Mouse (Mus musculus) myocyte (in vitro differentiated cells): ENCODE measurements around the gene Ralgapa2.

ENCODE experiments used
- POLR2A ChIP-seq: IDR thresholded peaks from one replicate; pipeline ENCODE4 v1.6.1; 2011; ENCODE audit warnings: low read depth, mild to moderate bottlenecking, control low read depth, moderate library complexity; ENCODE audit not compliant: insufficient read length
- TCF3 ChIP-seq: IDR thresholded peaks from one replicate; pipeline ENCODE4 v1.6.1; 2011; ENCODE audit warnings: low read depth, control low read depth; ENCODE audit not compliant: insufficient read length
- USF1 ChIP-seq: IDR thresholded peaks from one replicate; pipeline ENCODE4 v1.6.1; 2011; ENCODE audit warnings: low read depth, mild to moderate bottlenecking, control low read depth, moderate library complexity

DNA sequence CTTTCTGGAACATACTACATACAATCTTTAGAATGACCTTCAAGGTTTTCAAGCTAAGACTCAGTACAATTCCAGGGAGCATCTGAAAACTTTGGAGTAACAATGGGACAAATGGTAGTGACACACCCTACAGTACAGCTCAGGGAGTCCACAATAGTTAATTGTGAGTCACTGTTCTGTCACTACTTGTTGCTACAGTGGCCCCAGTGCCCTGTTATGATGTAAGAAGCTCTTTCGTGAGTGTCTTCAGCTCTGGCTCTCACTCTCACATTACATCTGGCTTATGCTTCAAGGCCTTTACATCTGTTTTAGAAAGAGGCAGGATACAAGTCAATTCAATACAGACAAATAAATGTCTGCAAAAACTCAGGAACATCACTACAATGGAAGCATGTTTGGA is 223.8 kb downstream of the Ralgapa2 start:
- no peak for TF ChIP-seq POLR2A
- no peak for TF ChIP-seq TCF3
- no peak for TF ChIP-seq USF1
